Comparison of ENCODE assay signal across 9 mouse cellular contexts in the genomic region with DNA sequence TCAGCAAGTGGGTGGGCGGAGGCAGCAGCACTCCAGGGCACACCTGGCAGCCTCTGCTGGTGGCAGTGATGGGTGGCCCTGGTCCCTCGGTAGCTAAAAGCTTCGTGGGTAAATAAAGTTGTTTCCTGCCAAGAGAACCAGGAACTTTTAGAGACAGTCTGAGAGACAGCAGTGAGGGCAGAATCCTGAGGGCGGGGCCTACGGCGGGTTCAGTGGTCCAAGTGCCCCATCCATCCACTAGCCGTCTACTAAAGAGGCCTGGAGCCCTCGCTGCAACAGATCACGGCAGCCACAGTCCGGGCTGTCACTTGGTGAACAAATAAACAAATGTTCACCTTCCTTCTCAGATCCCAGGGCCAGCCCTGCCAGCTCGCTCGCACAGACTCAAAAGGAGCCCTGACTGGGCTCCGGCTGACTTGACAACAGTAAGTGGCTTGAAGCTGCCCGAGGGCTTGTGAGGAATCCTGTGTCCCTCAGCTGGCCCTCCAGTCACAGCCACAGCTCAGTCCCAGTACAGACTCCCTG. TPM values are rescaled to one million over a fixed set of nuclear protein-coding genes. Genes with fewer than 3 reads are reported as not detected.
DNase-seq lines count a peak whose midpoint lies in the region; ATAC-seq and TF ChIP-seq lines count a peak whose summit lies in the region.
"Had no signal": no experiment of that assay in that cellular context is flagged by ENCODE, and none has a peak within 500 bp of the region (broad histone marks: within the 10 kb centered on the region; RNA-seq: fewer than 3 reads in every experiment).

No protein-coding gene starts in this region.

- intact Hi-C loops in gastrocnemius, adult 2 months (cut with DNase I) = no loop called here

- peak overlapping the region; percentile 94 for H3K27ac ChIP-seq in gastrocnemius, adult 2 months
- H3K27ac ChIP-seq in forebrain, embryonic 10.5 days = peak overlapping the region; percentile 97
- H3K27ac ChIP-seq in kidney, postnatal 0 days = peak overlapping the region; percentile 92
- peak overlapping the region; percentile 95 for H3K27ac ChIP-seq in midbrain, postnatal 0 days (ENCODE audit: low read depth, low read length)

- H3K4me2 ChIP-seq in kidney, postnatal 0 days (ENCODE audit: low read length) = peak overlapping the region; percentile 40
- peak overlapping the region; percentile 34 for H3K4me2 ChIP-seq in midbrain, postnatal 0 days (ENCODE audit: low read depth, low read length, poor library complexity, severe bottlenecking)

- H3K9ac ChIP-seq in kidney, postnatal 0 days (ENCODE audit: low read depth, low read length) = peak overlapping the region; percentile 42; the same call in 1 of the 2 replicates
- H3K9ac ChIP-seq in midbrain, postnatal 0 days (replicated peaks; ENCODE audit: low read length, poor library complexity, severe bottlenecking) = peak overlapping the region; percentile 42; the same call in 1 of the 2 replicates

- no peak for DNase-seq in gastrocnemius, adult 2 months
- no peak for DNase-seq in gastrocnemius, postnatal 4 days (ENCODE audit: low spot score in 2 of 2)
- DNase-seq in CD4-positive helper T cell, adult 2 months (ENCODE audit: low read depth, low spot score) = peak; percentile 66
- no peak for DNase-seq in forebrain, embryonic 10.5 days (ENCODE audit: extremely low spot score, low spot score)
- DNase-seq in kidney, postnatal 0 days (ENCODE audit: low spot score) = no peak
- peak; percentile 67 for DNase-seq in midbrain, postnatal 0 days (ENCODE audit: low spot score)
- DNase-seq in urinary bladder, postnatal 10 days (ENCODE audit: low spot score) = no peak
- no peak for DNase-seq in gastrocnemius, postnatal 25 days

- no peak for ATAC-seq in kidney, postnatal 0 days (replicated peaks; ENCODE audit: low FRiP score, low read depth)
- ATAC-seq in midbrain, postnatal 0 days (ENCODE audit: low FRiP score) = 0 out of 2 replicates have a peak, but pooled peaks have one; percentile 5

- H3K27me3 ChIP-seq in forebrain, embryonic 10.5 days (ENCODE audit: poor library complexity, severe bottlenecking) = no peaks in the 10 kb centered on the region
- no peaks in the 10 kb centered on the region for H3K27me3 ChIP-seq in kidney, postnatal 0 days (ENCODE audit: insufficient read depth, low read length)
- no peaks in the 10 kb centered on the region for H3K27me3 ChIP-seq in midbrain, postnatal 0 days (ENCODE audit: insufficient read depth, low read length)

- no peaks in the 10 kb centered on the region for H3K9me3 ChIP-seq in forebrain, embryonic 10.5 days
- H3K9me3 ChIP-seq in kidney, postnatal 0 days (replicated peaks; ENCODE audit: low read length) = no peaks in the 10 kb centered on the region
- H3K9me3 ChIP-seq in midbrain, postnatal 0 days (ENCODE audit: low read length) = no peaks in the 10 kb centered on the region

- peaks cover 99% of the 10 kb centered on the region for H3K4me1 ChIP-seq in forebrain, embryonic 10.5 days
- H3K4me1 ChIP-seq in kidney, postnatal 0 days (replicated peaks; ENCODE audit: insufficient read depth, low read length) = peaks cover 61% of the 10 kb centered on the region
- H3K4me1 ChIP-seq in midbrain, postnatal 0 days (ENCODE audit: insufficient read depth, low read length) = peaks cover 56% of the 10 kb centered on the region

- TF ChIP-seq CTCF in gastrocnemius, adult 2 months (IDR thresholded peaks at IDR 0.05) = no peak
- no peak for TF ChIP-seq CTCF in kidney, postnatal 0 days (IDR thresholded peaks at IDR 0.05; ENCODE audit: low read depth)
- no peak for TF ChIP-seq CTCF in midbrain, postnatal 0 days (IDR thresholded peaks at IDR 0.05)

- H3K4me3 ChIP-seq in gastrocnemius, adult 2 months = peak overlapping the region; percentile 98
- H3K4me3 ChIP-seq in forebrain, embryonic 10.5 days = peak overlapping the region; percentile 80
- no peak overlapping the region for H3K4me3 ChIP-seq in kidney, postnatal 0 days (replicated peaks; ENCODE audit: low read depth, low read length)
- no peak overlapping the region for H3K4me3 ChIP-seq in midbrain, postnatal 0 days (ENCODE audit: low read depth, low read length)

- 7% methylated on average over 14 of the region's 14 CpGs for WGBS in forebrain, embryonic 10.5 days
- whole genome bisulfite sequencing in kidney, postnatal 0 days = 21% methylated on average over 14 of the region's 14 CpGs
- 8% methylated on average over 14 of the region's 14 CpGs for WGBS in midbrain, postnatal 0 days

- peaks cover 74% of the 10 kb centered on the region for H3K36me3 ChIP-seq in forebrain, embryonic 10.5 days (replicated peaks)
- H3K36me3 ChIP-seq in kidney, postnatal 0 days (ENCODE audit: insufficient read depth, low read length) = no peaks in the 10 kb centered on the region
- H3K36me3 ChIP-seq in midbrain, postnatal 0 days (ENCODE audit: insufficient read depth, low read length) = peaks cover 5% of the 10 kb centered on the region; the same call in 1 of the 2 replicates

RNA-seq across cellular contexts. Expression of a gene that starts 5.2 kb away (rescaled TPM):
- 10 to 100 TPM; 59.9 to 77.7 TPM for total RNA-seq in gastrocnemius, adult 2 months (2021)
- total RNA-seq in gastrocnemius, postnatal 4 days (2021) = 100 to 1,000 TPM; 307 to 340 TPM
- polyA plus RNA-seq in forebrain, embryonic 10.5 days (2016; fragmentation: Nextera tagmentation; extraction: Ambion mirVana) = 526 and 533 TPM in 2 replicates
- 351 and 359 TPM in 2 replicates for polyA plus RNA-seq in kidney, postnatal 0 days (2015; fragmentation: Nextera tagmentation; extraction: Ambion mirVana)
- 224 and 241 TPM in 2 replicates for total RNA-seq in midbrain, postnatal 0 days (2014; rRNA removed)
- 260 and 264 TPM in 2 replicates for polyA plus RNA-seq in midbrain, postnatal 0 days (2015; fragmentation: Nextera tagmentation; extraction: Ambion mirVana)
- 10 to 100 TPM; 73.2 to 87.6 TPM for total RNA-seq in gastrocnemius, postnatal 25 days (2021)

RNA-seq across cellular contexts. Expression of a gene that starts 20.9 kb away (rescaled TPM):
- total RNA-seq in gastrocnemius, adult 2 months (2021) = 10 to 100 TPM; 11.2 to 17.9 TPM
- total RNA-seq in gastrocnemius, postnatal 4 days (2021) = 10 to 100 TPM; 50.9 to 52.0 TPM
- 1.4 and 2.0 TPM in 2 replicates for polyA plus RNA-seq in forebrain, embryonic 10.5 days (2016; fragmentation: Nextera tagmentation; extraction: Ambion mirVana)
- 30.5 and 33.3 TPM in 2 replicates for polyA plus RNA-seq in kidney, postnatal 0 days (2015; fragmentation: Nextera tagmentation; extraction: Ambion mirVana)
- total RNA-seq in midbrain, postnatal 0 days (2014; rRNA removed) = 5.7 and 16.7 TPM in 2 replicates
- polyA plus RNA-seq in midbrain, postnatal 0 days (2015; fragmentation: Nextera tagmentation; extraction: Ambion mirVana) = 4.0 and 5.1 TPM in 2 replicates
- total RNA-seq in gastrocnemius, postnatal 25 days (2021) = 10 to 100 TPM; 18.1 to 19.4 TPM
- total RNA-seq: hematopoietic stem cell, adult 5-6 weeks had no signal

RNA-seq across cellular contexts. Expression of a gene that starts 39.4 kb away (rescaled TPM):
- total RNA-seq in gastrocnemius, adult 2 months (2021) = 10 to 100 TPM; 60.8 to 94.7 TPM
- total RNA-seq in gastrocnemius, postnatal 4 days (2021) = 10 to 100 TPM; 10.6 to 11.3 TPM
- 8.8 and 9.0 TPM in 2 replicates for polyA plus RNA-seq in forebrain, embryonic 10.5 days (2016; fragmentation: Nextera tagmentation; extraction: Ambion mirVana)
- 12.9 and 14.7 TPM in 2 replicates for polyA plus RNA-seq in kidney, postnatal 0 days (2015; fragmentation: Nextera tagmentation; extraction: Ambion mirVana)
- 70.0 and 94.5 TPM in 2 replicates for total RNA-seq in midbrain, postnatal 0 days (2014; rRNA removed)
- 37.6 and 44.6 TPM in 2 replicates for polyA plus RNA-seq in midbrain, postnatal 0 days (2015; fragmentation: Nextera tagmentation; extraction: Ambion mirVana)
- total RNA-seq in gastrocnemius, postnatal 25 days (2021) = 10 to 100 TPM; 72.1 to 77.5 TPM
- total RNA-seq: hematopoietic stem cell, adult 5-6 weeks had no signal

RNA-seq across cellular contexts. Expression of a gene that starts 42.5 kb away (rescaled TPM):
- total RNA-seq in gastrocnemius, adult 2 months (2021) = 10 to 100 TPM; 48.5 to 50.4 TPM
- 10 to 100 TPM; 31.8 to 35.2 TPM for total RNA-seq in gastrocnemius, postnatal 4 days (2021)
- polyA plus RNA-seq in forebrain, embryonic 10.5 days (2016; fragmentation: Nextera tagmentation; extraction: Ambion mirVana) = 58.6 and 66.8 TPM in 2 replicates
- polyA plus RNA-seq in kidney, postnatal 0 days (2015; fragmentation: Nextera tagmentation; extraction: Ambion mirVana) = 28.9 and 29.9 TPM in 2 replicates
- 8.4 and 8.9 TPM in 2 replicates for total RNA-seq in midbrain, postnatal 0 days (2014; rRNA removed)
- 6.5 and 7.5 TPM in 2 replicates for polyA plus RNA-seq in midbrain, postnatal 0 days (2015; fragmentation: Nextera tagmentation; extraction: Ambion mirVana)
- total RNA-seq in gastrocnemius, postnatal 25 days (2021) = 10 to 100 TPM; 44.2 to 45.3 TPM

RNA-seq across cellular contexts. Expression of a gene that starts 49.3 kb away (rescaled TPM):
- total RNA-seq in gastrocnemius, adult 2 months (2021) = under 1 TPM; 0.22 to 0.33 TPM
- under 1 TPM; 0.66 to 0.78 TPM for total RNA-seq in gastrocnemius, postnatal 4 days (2021)
- polyA plus RNA-seq in forebrain, embryonic 10.5 days (2016; fragmentation: Nextera tagmentation; extraction: Ambion mirVana) = 0.42 and 0.47 TPM in 2 replicates
- 1.3 and 2.0 TPM in 2 replicates for polyA plus RNA-seq in kidney, postnatal 0 days (2015; fragmentation: Nextera tagmentation; extraction: Ambion mirVana)
- total RNA-seq in midbrain, postnatal 0 days (2014; rRNA removed) = 1.1 and 4.3 TPM in 2 replicates
- polyA plus RNA-seq in midbrain, postnatal 0 days (2015; fragmentation: Nextera tagmentation; extraction: Ambion mirVana) = 1.8 and 2.2 TPM in 2 replicates
- total RNA-seq in gastrocnemius, postnatal 25 days (2021) = under 1 TPM; 0.38 to 0.72 TPM

Comparison
In these comparisons a context has a peak if more than half of its experiments do, and no peak if none do; other contexts are left out.
1. DNase-seq: peak in CD4-positive helper T cell, adult 2 months (single experiment) and midbrain, postnatal 0 days (single experiment); none in gastrocnemius, adult 2 months (single experiment), gastrocnemius, postnatal 4 days (0 of 2), forebrain, embryonic 10.5 days (single experiment), kidney, postnatal 0 days (single experiment), urinary bladder, postnatal 10 days (single experiment) and gastrocnemius, postnatal 25 days (single experiment).
2. H3K4me3 ChIP-seq: peak in gastrocnemius, adult 2 months (single experiment) and forebrain, embryonic 10.5 days (single experiment); none in kidney, postnatal 0 days (single experiment) and midbrain, postnatal 0 days (single experiment).
3. Peak in every context shown above with its lines, with median percentiles within 50 percentile points of each other: H3K27ac ChIP-seq.